Mouse (Mus musculus) E14TG2a.4 (cell line): ENCODE data around the gene Mfn2.

Source experiments
- H3K27me3 ChIP-seq: 2 replicates; pipeline ENCODE4 v1.6.1; 2014; ENCODE audit warnings: low read length, control low read depth; ENCODE audit not compliant: insufficient read depth
- H3K36me3 ChIP-seq: 2 replicates; pipeline ENCODE4 v1.6.1; 2014; ENCODE audit warnings: low read length, control low read depth; ENCODE audit not compliant: insufficient read depth
- H3K4me1 ChIP-seq: replicated peaks from 2 replicates; pipeline ENCODE4 v1.6.1; 2014; ENCODE audit warnings: low read depth, low read length, control low read depth
- H3K4me3 ChIP-seq: replicated peaks from 2 replicates; pipeline ENCODE4 v1.5.1; 2014; ENCODE audit warnings: mild to moderate bottlenecking, low read length
- H3K9me3 ChIP-seq: 2 replicates; pipeline ENCODE4 v1.6.1; 2014; ENCODE audit warnings: low read length, control low read depth
- CTCF ChIP-seq: conservative IDR thresholded peaks from 2 replicates; pipeline ENCODE4 v1.5.1; 2014; ENCODE audit warnings: low read length
- NANOG ChIP-seq: IDR thresholded peaks from 2 replicates; pipeline ENCODE4 v1.6.1; 2014; ENCODE audit warnings: borderline replicate concordance, low read length, mixed read lengths
- POU5F1 ChIP-seq: IDR thresholded peaks from 2 replicates; pipeline ENCODE4 v1.6.1; 2014; ENCODE audit warnings: low read length, borderline replicate concordance

The Mfn2 gene

GRCm38 (mm10) chr4:147937486-147937885, 33.0 kb upstream of the Mfn2 start:
- Histone ChIP-seq H3K4me1 (peaks cover 79% of the 10 kb centered on the region), H3K36me3 (peaks cover 13% of the 10 kb centered on the region), H3K9me3 (no peaks in the 10 kb centered on the region), H3K4me3 (peak overlapping the region; percentile 87), H3K27me3 (peaks cover 8% of the 10 kb centered on the region; the same call in 1 of the 2 replicates)
- TF ChIP-seq POU5F1 (no peak), NANOG (no peak), CTCF (no peak)

- H3K36me3 ChIP-seq = peaks cover 15% of the 10 kb centered on the region
- peaks cover 74% of the 10 kb centered on the region for H3K4me1 ChIP-seq
- TF ChIP-seq CTCF (no peak), NANOG (no peak), POU5F1 (no peak)
- H3K4me3 ChIP-seq = peak overlapping the region; percentile 87
- no peaks in the 10 kb centered on the region for H3K9me3 ChIP-seq
- peaks cover 8% of the 10 kb centered on the region; the same call in 1 of the 2 replicates for H3K27me3 ChIP-seq
Measured at GRCm38 (mm10) chr4:147937021-147937420, 32.5 kb upstream of the Mfn2 start.

DNA sequence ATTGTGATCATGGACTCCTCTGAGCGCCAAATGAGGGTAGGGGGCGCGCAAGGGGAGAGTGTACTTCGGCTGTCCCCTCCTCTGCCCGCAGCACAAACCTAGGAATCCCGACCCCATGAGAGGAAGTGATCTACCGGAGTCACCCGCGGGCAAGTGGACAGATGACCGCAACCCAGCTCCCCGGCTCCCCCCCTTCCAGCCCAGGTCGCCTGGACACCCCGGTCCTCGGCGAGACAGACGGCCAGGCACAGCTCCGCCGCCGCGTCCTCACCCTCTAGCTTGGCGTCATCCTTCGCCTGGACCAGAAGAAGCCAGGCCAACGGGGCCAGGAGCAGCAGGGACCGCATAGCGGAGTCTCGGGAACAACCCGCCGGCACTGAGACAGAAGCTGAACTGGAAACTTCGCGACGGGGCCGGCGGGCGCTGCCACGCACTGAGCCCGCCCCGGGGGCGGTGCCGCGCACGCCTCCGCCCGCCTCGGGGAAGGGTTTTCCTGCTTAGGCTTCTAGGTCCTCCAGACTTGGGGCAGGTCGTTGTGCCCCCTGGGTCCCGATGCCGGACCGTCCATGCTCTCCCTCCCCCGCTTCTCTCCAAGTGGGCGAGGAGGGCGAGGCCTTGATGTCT, 31.9 kb upstream of the Mfn2 start, which contains the start of gene Plod1:
Gene Plod1, minus strand, starts transcription at position 437 of the 624 bp plus-strand sequence.
- TF ChIP-seq POU5F1 (no peak), CTCF (no peak)
- Histone ChIP-seq H3K4me1 (peaks cover 69% of the 10 kb centered on the region), H3K27me3 (peaks cover 8% of the 10 kb centered on the region; the same call in 1 of the 2 replicates), H3K9me3 (no peaks in the 10 kb centered on the region), H3K36me3 (peaks cover 16% of the 10 kb centered on the region), H3K4me3 (peak within 1 kb of the TSS; percentile 87)

GRCm38 (mm10) chr4:147935904-147936303, 31.4 kb upstream of the Mfn2 start:
- peaks cover 8% of the 10 kb centered on the region; the same call in 1 of the 2 replicates for H3K27me3 ChIP-seq
- TF ChIP-seq CTCF = no peak
- TF ChIP-seq POU5F1 = no peak
- no peak for TF ChIP-seq NANOG
- peaks cover 22% of the 10 kb centered on the region for H3K36me3 ChIP-seq
- H3K9me3 ChIP-seq = no peaks in the 10 kb centered on the region
- peaks cover 69% of the 10 kb centered on the region for H3K4me1 ChIP-seq
- H3K4me3 ChIP-seq = peak overlapping the region; percentile 87

GRCm38 (mm10) chr4:147934611-147935010, 30.1 kb upstream of the Mfn2 start:
- Histone ChIP-seq H3K27me3 (peaks cover 8% of the 10 kb centered on the region; the same call in 1 of the 2 replicates), H3K4me1 (peaks cover 60% of the 10 kb centered on the region), H3K36me3 (peaks cover 26% of the 10 kb centered on the region), H3K9me3 (no peaks in the 10 kb centered on the region), H3K4me3 (no peak overlapping the region)
- TF ChIP-seq NANOG (no peak), POU5F1 (no peak), CTCF (no peak)

DNA sequence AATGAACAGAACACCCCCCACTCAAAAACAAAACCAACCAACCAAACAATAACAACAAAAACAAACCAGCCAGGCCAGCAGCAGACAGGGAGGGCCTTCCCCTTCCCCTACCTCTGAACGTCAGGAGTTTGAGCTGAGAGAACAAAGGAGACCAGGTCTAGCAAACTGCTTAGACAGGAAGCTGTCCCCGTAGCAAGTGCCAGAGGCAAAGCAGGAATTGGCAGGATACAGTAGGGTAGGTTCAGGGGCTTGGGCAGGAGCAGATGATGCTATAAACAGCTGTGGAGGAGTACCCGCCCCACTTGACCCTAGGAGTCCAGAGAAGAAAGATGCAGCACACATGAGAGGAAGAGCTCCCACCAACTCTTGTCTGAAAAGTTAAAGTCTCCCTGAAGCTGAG, 29.6 kb upstream of the Mfn2 start:
- peaks cover 8% of the 10 kb centered on the region; the same call in 1 of the 2 replicates for H3K27me3 ChIP-seq
- peaks cover 26% of the 10 kb centered on the region for H3K36me3 ChIP-seq
- peaks cover 57% of the 10 kb centered on the region for H3K4me1 ChIP-seq
- no peaks in the 10 kb centered on the region for H3K9me3 ChIP-seq
- TF ChIP-seq CTCF (no peak), POU5F1 (no peak), NANOG (no peak)
- H3K4me3 ChIP-seq = no peak overlapping the region

GRCm38 (mm10) chr4:147930946-147931345, 26.4 kb upstream of the Mfn2 start:
- TF ChIP-seq POU5F1 (no peak), NANOG (no peak), CTCF (no peak)
- H3K27me3 ChIP-seq = peaks cover 2% of the 10 kb centered on the region; the same call in 1 of the 2 replicates
- peaks cover 41% of the 10 kb centered on the region for H3K36me3 ChIP-seq
- no peaks in the 10 kb centered on the region for H3K9me3 ChIP-seq
- H3K4me3 ChIP-seq = no peak overlapping the region
- peaks cover 36% of the 10 kb centered on the region for H3K4me1 ChIP-seq

- Histone ChIP-seq H3K4me1 (peaks cover 15% of the 10 kb centered on the region), H3K27me3 (no peaks in the 10 kb centered on the region), H3K9me3 (no peaks in the 10 kb centered on the region), H3K36me3 (peaks cover 52% of the 10 kb centered on the region), H3K4me3 (no peak overlapping the region)
- TF ChIP-seq POU5F1 = no peak
- no peak for TF ChIP-seq NANOG
- no peak for TF ChIP-seq CTCF
Measured at GRCm38 (mm10) chr4:147928540-147928939, 24.0 kb upstream of the Mfn2 start.
